Mouse (Mus musculus) subcutaneous adipose tissue, adult 2 months (tissue): ENCODE measurements around the gene Lman2l. TPM values are rescaled to one million over a fixed set of nuclear protein-coding genes. Genes with fewer than 3 reads are reported as not detected.

ENCODE experiments used
- polyA plus RNA-seq: library from polyadenylated mRNA; depleted of rRNA; stranded (reverse); fragments of >200 nt; gene quantifications from 2 replicates; pipeline ENCODE4 v1.2.3, GENCODE M21; 2012; ENCODE audit warnings: low replicate concordance; rRNA removed

Gene Lman2l
- polyA plus RNA-seq, result 24.8 and 28.2 TPM in 2 replicates

GRCm38 (mm10) chr1:36444471-36445464 is at the start of gene Lman2l:
Lman2l (minus strand) TSS chr1:36445271.

GRCm38 (mm10) chr1:36471181-36472105 is 26.4 kb upstream of the Lman2l start, which contains the start of gene Cnnm4:
Cnnm4 (plus strand) TSS chr1:36471620.

DNA sequence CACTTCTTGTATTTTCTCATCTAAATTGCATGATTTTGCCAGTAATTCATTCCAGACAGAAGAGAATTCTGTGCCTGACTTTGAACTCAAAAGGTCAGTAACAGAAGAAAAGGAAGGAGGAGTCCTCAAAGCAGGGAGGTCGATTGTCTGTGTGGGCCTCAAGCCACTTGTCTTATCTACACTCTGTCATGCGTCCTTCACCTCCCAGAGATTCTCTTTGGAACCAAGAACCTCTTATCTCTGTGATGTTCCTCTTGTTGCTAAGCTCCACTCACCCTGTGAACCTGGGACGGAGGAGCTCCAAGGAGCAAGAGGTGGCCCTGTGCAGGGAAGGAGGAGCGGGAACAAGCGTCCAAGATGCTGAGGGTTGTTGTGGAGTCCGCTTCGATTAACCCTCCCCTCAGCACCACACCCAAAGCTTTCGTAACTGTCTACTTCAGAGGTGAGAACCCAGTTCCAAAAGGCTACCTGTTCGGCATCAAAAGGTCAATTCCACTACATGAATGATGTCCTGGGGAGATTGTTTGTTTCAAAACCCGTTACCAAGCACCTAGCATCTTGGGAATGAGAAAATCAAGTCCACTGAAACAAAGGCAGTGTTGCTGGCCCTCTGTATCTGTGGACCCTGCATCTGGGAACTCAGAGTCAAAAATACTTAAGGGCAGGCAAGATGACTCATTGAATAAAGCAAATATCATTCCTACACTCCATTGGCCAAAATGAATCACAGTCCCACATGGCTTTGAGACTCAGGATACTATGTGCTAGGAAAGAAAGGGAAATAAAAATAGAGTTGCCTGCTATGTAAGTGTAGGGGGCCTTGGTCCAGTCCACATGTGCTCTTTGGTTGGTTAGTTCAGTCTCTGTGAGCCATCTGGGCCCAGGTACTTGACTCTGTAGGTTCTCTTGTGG is 72.9 kb downstream of the Lman2l start, which contains the start of gene Fer1l5:
Fer1l5 (plus strand) TSS at position 358 of the 912 bp plus-strand sequence.

Other genes with a start within 250 kb of the Lman2l start
- gene Uggt1, start 200.6 kb downstream of the Lman2l start, polyA plus RNA-seq, result 13.9 and 29.1 TPM in 2 replicates
- gene Neurl3, start 170.6 kb downstream of the Lman2l start, polyA plus RNA-seq, result 11.8 and 14.1 TPM in 2 replicates
- gene Arid5a, start 137.5 kb downstream of the Lman2l start, polyA plus RNA-seq, result 10.3 and 10.8 TPM in 2 replicates
- 54.0 and 65.3 TPM in 2 replicates for gene Kansl3, start 76.1 kb downstream of the Lman2l start, polyA plus RNA-seq
- gene Fer1l5, start 73.0 kb downstream of the Lman2l start, polyA plus RNA-seq, result not detected in 2 replicates
- gene Cnnm4, start 26.3 kb upstream of the Lman2l start, polyA plus RNA-seq, result 3.5 and 7.1 TPM in 2 replicates
- 24.5 and 37.7 TPM in 2 replicates for gene Cnnm3, start 66.6 kb upstream of the Lman2l start, polyA plus RNA-seq
- gene Ankrd23, start 91.6 kb upstream of the Lman2l start, polyA plus RNA-seq, result 12.0 and 24.1 TPM in 2 replicates
- not detected in 2 replicates for gene Gm42417, start 94.2 kb upstream of the Lman2l start, polyA plus RNA-seq
- 17.0 and 30.9 TPM in 2 replicates for gene Ankrd39, start 102.2 kb upstream of the Lman2l start, polyA plus RNA-seq
- 29.2 and 47.5 TPM in 2 replicates for gene Sema4c, start 113.1 kb upstream of the Lman2l start, polyA plus RNA-seq
- gene Fam178b, start 237.9 kb upstream of the Lman2l start, polyA plus RNA-seq, result 3.6 and 4.1 TPM in 2 replicates
- gene Cox5b, start 246.2 kb upstream of the Lman2l start, polyA plus RNA-seq, result 554 and 698 TPM in 2 replicates